In genomic region chr4:148293319-148293718, GRCm38 (mm10) we compare ENCODE assay signal across 9 mouse cellular contexts. TPM values are rescaled to one million over a fixed set of nuclear protein-coding genes. Genes with fewer than 3 reads are reported as not detected.
DNase-seq lines count a peak whose midpoint lies in the region; ATAC-seq and TF ChIP-seq lines count a peak whose summit lies in the region.
"Had no signal": no experiment of that assay in that cellular context is flagged by ENCODE, and none has a peak within 500 bp of the region (broad histone marks: within the 10 kb centered on the region; RNA-seq: fewer than 3 reads in every experiment).

No protein-coding gene starts in this region.

- H3K36me3 ChIP-seq in intestine, embryonic 14.5 days (ENCODE audit: control insufficient read depth, insufficient read depth, low read length): no peaks in the 10 kb centered on the region
- H3K36me3 ChIP-seq in intestine, embryonic 16.5 days (ENCODE audit: control insufficient read depth, insufficient read depth, low read length): no peaks in the 10 kb centered on the region
- no peaks in the 10 kb centered on the region for H3K36me3 ChIP-seq in liver, postnatal 0 days (replicated peaks; ENCODE audit: insufficient read depth, low read length)
- H3K36me3 ChIP-seq: embryonic facial prominence, embryonic 12.5 days had no signal

- H3K4me2 ChIP-seq in intestine, embryonic 14.5 days (ENCODE audit: low read length): no peak overlapping the region
- H3K4me2 ChIP-seq in intestine, embryonic 16.5 days (ENCODE audit: low read depth, low read length): no peak overlapping the region
- H3K4me2 ChIP-seq in liver, postnatal 0 days (ENCODE audit: low read depth, low read length): no peak overlapping the region
- H3K4me2 ChIP-seq: embryonic facial prominence, embryonic 12.5 days had no signal

- H3K27me3 ChIP-seq in intestine, embryonic 14.5 days (replicated peaks; ENCODE audit: control insufficient read depth, insufficient read depth, low read length): peaks cover 6% of the 10 kb centered on the region; the same call in 1 of the 2 replicates
- peaks cover under 1% of the 10 kb centered on the region for H3K27me3 ChIP-seq in intestine, embryonic 16.5 days (replicated peaks; ENCODE audit: control insufficient read depth, insufficient read depth, low read length)
- peaks cover 4% of the 10 kb centered on the region for H3K27me3 ChIP-seq in liver, postnatal 0 days (ENCODE audit: insufficient read depth, low read length)

- WGBS in intestine, embryonic 14.5 days: 15% methylated on average over 5 of the region's 5 CpGs
- WGBS in intestine, embryonic 16.5 days: 17% methylated on average over 5 of the region's 5 CpGs
- 10% methylated on average over 5 of the region's 5 CpGs for WGBS in liver, postnatal 0 days (ENCODE audit: insufficient replicate concordance)

- H3K4me3 ChIP-seq in intestine, embryonic 14.5 days (ENCODE audit: low read depth, low read length): no peak overlapping the region
- no peak overlapping the region for H3K4me3 ChIP-seq in intestine, embryonic 16.5 days (ENCODE audit: low read length)
- no peak overlapping the region for H3K4me3 ChIP-seq in liver, postnatal 0 days (ENCODE audit: low read depth, low read length)
- H3K4me3 ChIP-seq in layer of hippocampus, adult 2 months: no peak overlapping the region
- no peak overlapping the region for H3K4me3 ChIP-seq in left cerebral cortex, adult 2 months
- H3K4me3 ChIP-seq: embryonic facial prominence, embryonic 12.5 days had no signal

- peak; percentile 85 for DNase-seq in intestine, embryonic 14.5 days (ENCODE audit: low spot score)
- DNase-seq in MEL-GATA-1-ER (ENCODE audit: extremely low read depth, low read depth): peak; percentile 3
- peak; percentile 87 for DNase-seq in embryo, embryonic 10 days (ENCODE audit: low spot score)
- peak; percentile 54 for DNase-seq in liver, postnatal 0 days
- no peak for DNase-seq in layer of hippocampus, adult 2 months (ENCODE audit: low spot score in 2 of 2)
- no peak for DNase-seq in left cerebral cortex, adult 2 months (ENCODE audit: extremely low spot score in 1 of 2, low spot score in 2 of 2)
- no peak for DNase-seq in left cerebral cortex, postnatal 14 days (ENCODE audit: low spot score in 2 of 2)

- TF ChIP-seq CTCF in liver, postnatal 0 days (IDR thresholded peaks at IDR 0.05; ENCODE audit: low read depth): no peak
- no peak for TF ChIP-seq CTCF in layer of hippocampus, adult 2 months (conservative IDR thresholded peaks at IDR 0.05)
- TF ChIP-seq CTCF in left cerebral cortex, adult 2 months (IDR thresholded peaks at IDR 0.05): no peak

- intact Hi-C loops in left cerebral cortex, adult 2 months (cut with DNase I): no loop called here
- intact Hi-C loops in left cerebral cortex, postnatal 14 days (cut with DNase I): no loop called here

- H3K9ac ChIP-seq in intestine, embryonic 14.5 days (ENCODE audit: low read length): no peak overlapping the region
- no peak overlapping the region for H3K9ac ChIP-seq in intestine, embryonic 16.5 days (ENCODE audit: low read depth, low read length)
- H3K9ac ChIP-seq in liver, postnatal 0 days (replicated peaks): no peak overlapping the region
- H3K9ac ChIP-seq: embryonic facial prominence, embryonic 12.5 days had no signal

- no peaks in the 10 kb centered on the region for H3K9me3 ChIP-seq in intestine, embryonic 14.5 days (ENCODE audit: control insufficient read depth, low read length)
- H3K9me3 ChIP-seq in intestine, embryonic 16.5 days (ENCODE audit: control insufficient read depth, low read length): no peaks in the 10 kb centered on the region
- no peaks in the 10 kb centered on the region for H3K9me3 ChIP-seq in liver, postnatal 0 days (ENCODE audit: low read length)
- H3K9me3 ChIP-seq: embryonic facial prominence, embryonic 12.5 days had no signal

- H3K4me1 ChIP-seq in intestine, embryonic 14.5 days (replicated peaks; ENCODE audit: control insufficient read depth, insufficient read depth, low read length): no peaks in the 10 kb centered on the region
- no peaks in the 10 kb centered on the region for H3K4me1 ChIP-seq in intestine, embryonic 16.5 days (ENCODE audit: control insufficient read depth, insufficient read depth, low read length)
- H3K4me1 ChIP-seq in liver, postnatal 0 days (ENCODE audit: insufficient read depth): no peaks in the 10 kb centered on the region

- no peak overlapping the region for H3K27ac ChIP-seq in intestine, embryonic 14.5 days (ENCODE audit: low read depth)
- H3K27ac ChIP-seq in intestine, embryonic 16.5 days (ENCODE audit: low read length): no peak overlapping the region
- no peak overlapping the region for H3K27ac ChIP-seq in liver, postnatal 0 days (ENCODE audit: low read depth)
- H3K27ac ChIP-seq in layer of hippocampus, adult 2 months: no peak overlapping the region
- H3K27ac ChIP-seq in left cerebral cortex, adult 2 months: no peak overlapping the region
- H3K27ac ChIP-seq: embryonic facial prominence, embryonic 12.5 days had no signal

- no peak for ATAC-seq in intestine, embryonic 14.5 days (replicated peaks; ENCODE audit: low FRiP score, low TSS enrichment, low read depth)
- ATAC-seq in intestine, embryonic 16.5 days: no peak
- ATAC-seq in liver, postnatal 0 days: no peak

- no peak for TF ChIP-seq EP300 in liver, postnatal 0 days (IDR thresholded peaks at IDR 0.05; ENCODE audit: low read depth)

RNA-seq across cellular contexts. Expression of gene Disp3, which starts 5.6 kb away (rescaled TPM):
- polyA plus RNA-seq in intestine, embryonic 14.5 days (2014; fragmentation: Nextera tagmentation; extraction: Ambion mirVana): 0.18 and 0.23 TPM in 2 replicates
- polyA plus RNA-seq in intestine, embryonic 16.5 days (2015; fragmentation: Nextera tagmentation; extraction: Ambion mirVana): 0.06 and 0.28 TPM in 2 replicates
- polyA plus RNA-seq in liver, postnatal 0 days (2015; fragmentation: Nextera tagmentation; extraction: Ambion mirVana): not detected in 2 replicates
- 10 to 100 TPM; 38.9 to 40.7 TPM for total RNA-seq in layer of hippocampus, adult 2 months (2021)
- 10 to 100 TPM; 32.2 to 34.3 TPM for total RNA-seq in left cerebral cortex, adult 2 months (2021)
- total RNA-seq in left cerebral cortex, postnatal 14 days (2021): 10 to 100 TPM; 23.0 to 24.8 TPM

Comparison
In these comparisons a context has a peak if more than half of its experiments do, and no peak if none do; other contexts are left out.
1. DNase-seq: peak in intestine, embryonic 14.5 days (single experiment), MEL-GATA-1-ER (single experiment), embryo, embryonic 10 days (single experiment) and liver, postnatal 0 days (single experiment); none in layer of hippocampus, adult 2 months (0 of 2), left cerebral cortex, adult 2 months (0 of 2) and left cerebral cortex, postnatal 14 days (0 of 2).